Mouse (Mus musculus) brain, embryonic 14.5 days (tissue): Measurements from ENCODE around the gene Arhgap21.

Experiments used
- CTCF ChIP-seq: fragments of 200-500 bp; IDR thresholded peaks from 2 replicates; pipeline ENCODE4 v1.5.1; 2012; ENCODE audit warnings: inconsistent platforms, mild to moderate bottlenecking, moderate library complexity, borderline replicate concordance; ENCODE audit not compliant: insufficient read depth, insufficient read length; ENCODE audit errors: extremely low read depth
- POLR2A ChIP-seq: fragments of 200-500 bp; IDR thresholded peaks from 2 replicates; pipeline ENCODE4 v1.6.1; 2012; ENCODE audit warnings: mild to moderate bottlenecking, inconsistent platforms, borderline replicate concordance; ENCODE audit not compliant: poor library complexity, insufficient read depth, insufficient read length, severe bottlenecking; ENCODE audit errors: extremely low read depth

- TF ChIP-seq CTCF (no peak), POLR2A (no peak)
Measured at GRCm38 (mm10) chr2:20865795-20866194, 102.9 kb downstream of the Arhgap21 start.
